Mouse (Mus musculus) 3T3-L1 (cell line): ENCODE measurements at regions not wholly inside any gene's neighbourhood (a gene's known extent, or its start where the extent isn't known, plus 50 kb on each side); places are given as distances from the start of the nearest gene placed in this dataset.

Source experiments
- DNase-seq: peaks from one replicate; pipeline ENCODE4 v3.0.0-alpha.2; 2015; ENCODE audit warnings: low read depth, low spot score

GRCm38 (mm10) chr17:67569865-67570264 is 62.7 kb downstream of the Lrrc30 start:
- no peak for DNase-seq

- no peak for DNase-seq
Observed at GRCm38 (mm10) chr17:67566216-67566615, 66.3 kb downstream of the Lrrc30 start.

DNA sequence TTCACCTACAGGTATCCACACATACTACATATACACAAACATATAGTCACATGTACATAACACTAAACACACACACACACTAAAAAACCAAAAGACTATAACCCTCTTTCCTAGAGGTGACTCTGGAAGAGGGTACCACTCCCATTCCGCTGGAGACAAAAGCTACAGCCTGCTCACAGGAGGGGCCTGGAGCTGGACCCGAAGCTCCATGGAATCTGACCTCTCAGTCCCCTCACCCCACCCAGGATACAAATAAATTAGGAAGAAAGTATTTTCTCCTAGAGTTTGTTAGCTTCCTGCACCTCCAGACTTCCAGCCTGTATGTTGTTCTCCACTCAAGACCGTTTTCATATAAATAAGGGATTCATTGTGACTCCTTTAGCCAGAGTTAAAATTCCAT is 66.8 kb downstream of the Lrrc30 start:
- DNase-seq, result no peak

DNA sequence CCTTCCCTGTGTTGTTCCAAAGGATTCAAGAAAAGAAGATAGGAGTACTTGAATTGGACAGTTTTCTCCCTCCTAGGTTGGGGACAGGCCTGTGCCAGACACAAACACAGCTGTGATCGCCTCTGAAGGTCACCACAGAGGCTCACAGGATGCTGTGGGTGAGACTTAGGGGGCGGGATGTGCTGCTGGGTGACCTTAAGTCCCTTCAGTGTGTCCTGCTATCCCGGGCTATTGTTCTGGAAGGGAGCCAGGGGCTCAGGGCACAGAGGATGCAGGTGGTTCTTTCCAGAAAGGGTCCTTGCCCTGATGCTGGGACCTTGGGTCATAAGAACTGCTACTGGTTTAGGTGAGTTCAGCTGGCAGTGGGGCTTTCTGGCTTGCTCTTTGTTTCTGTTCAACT is 67.7 kb downstream of the Lrrc30 start:
- no peak for DNase-seq

- no peak for DNase-seq
Observed at GRCm38 (mm10) chr17:67563036-67563435, 69.5 kb downstream of the Lrrc30 start.

- DNase-seq, result no peak
Observed at GRCm38 (mm10) chr17:67561802-67562201, 70.7 kb downstream of the Lrrc30 start.

DNA sequence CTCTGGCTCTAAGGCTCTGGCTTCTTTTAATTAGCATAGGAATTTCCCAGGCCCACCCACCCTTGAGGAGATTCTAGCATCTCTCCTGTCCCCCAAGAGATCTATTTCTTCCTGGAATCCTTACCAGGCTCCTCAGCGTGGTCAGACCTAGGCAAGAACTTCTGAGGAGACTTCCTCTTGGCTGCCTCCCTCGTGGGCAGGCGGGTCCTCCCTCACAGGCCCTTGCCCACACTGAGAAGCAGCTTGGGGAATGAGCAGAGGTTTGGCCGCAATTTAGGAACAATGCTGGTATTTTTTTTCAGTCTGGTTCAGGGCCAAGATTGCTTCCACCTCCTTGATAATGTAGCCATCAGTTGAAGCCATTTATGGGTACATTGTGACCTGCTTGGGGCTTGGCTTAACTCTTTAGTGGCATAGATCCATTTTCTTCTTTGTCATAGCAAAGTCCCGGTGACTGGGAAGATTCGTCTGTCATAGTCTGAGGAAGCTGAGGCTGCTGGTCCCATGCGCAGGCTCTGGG is 75.1 kb downstream of the Lrrc30 start:
- no peak for DNase-seq

DNA sequence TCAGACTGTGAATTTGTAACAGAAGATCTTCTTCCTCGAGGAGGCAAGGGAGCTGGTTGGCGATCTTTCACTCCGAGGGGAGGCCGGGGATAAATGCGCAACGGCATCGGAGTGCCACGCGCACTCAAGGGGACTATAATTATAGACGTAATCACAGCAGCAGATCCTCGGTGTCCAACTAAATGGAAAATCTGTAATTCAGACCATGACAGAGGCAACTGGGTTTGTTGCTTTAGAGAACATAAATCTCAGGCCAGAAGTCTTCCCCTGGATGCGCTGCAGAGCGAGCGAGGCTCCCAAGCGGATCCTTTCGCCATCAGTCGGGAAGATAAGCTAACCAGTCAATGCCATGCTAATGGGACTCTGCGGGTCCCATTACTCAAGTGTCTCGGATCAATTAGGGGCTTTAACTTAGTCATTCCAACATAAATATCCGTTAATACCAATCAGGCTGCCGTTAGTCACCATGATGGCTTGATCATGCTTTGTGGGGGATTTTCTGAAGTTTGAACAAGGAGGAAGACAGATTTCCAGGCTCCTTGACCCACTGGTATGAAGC is 79.9 kb downstream of the Lrrc30 start:
- DNase-seq, result no peak

- DNase-seq, result no peak
Observed at GRCm38 (mm10) chr17:67548966-67549700, 83.4 kb downstream of the Lrrc30 start.

DNA sequence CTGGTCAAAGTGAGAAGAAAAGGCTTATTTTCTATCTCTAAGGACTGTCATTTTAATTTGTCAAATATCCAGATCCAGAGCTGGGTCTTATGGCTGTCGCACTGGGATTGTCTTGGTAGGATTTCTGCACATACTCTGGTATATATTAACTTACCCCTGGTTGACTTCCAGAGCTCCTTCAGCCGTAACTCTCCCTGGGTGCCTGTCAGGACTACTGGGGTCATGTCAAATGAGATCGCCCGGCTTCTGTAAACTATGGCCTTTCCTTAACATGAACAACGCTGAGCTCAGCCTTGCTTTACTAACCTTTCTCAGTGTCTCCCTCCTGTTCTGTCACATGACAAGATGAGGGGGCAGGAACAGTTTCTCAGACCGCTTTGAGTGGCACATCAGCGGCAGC is 88.1 kb downstream of the Lrrc30 start:
- no peak for DNase-seq

DNA sequence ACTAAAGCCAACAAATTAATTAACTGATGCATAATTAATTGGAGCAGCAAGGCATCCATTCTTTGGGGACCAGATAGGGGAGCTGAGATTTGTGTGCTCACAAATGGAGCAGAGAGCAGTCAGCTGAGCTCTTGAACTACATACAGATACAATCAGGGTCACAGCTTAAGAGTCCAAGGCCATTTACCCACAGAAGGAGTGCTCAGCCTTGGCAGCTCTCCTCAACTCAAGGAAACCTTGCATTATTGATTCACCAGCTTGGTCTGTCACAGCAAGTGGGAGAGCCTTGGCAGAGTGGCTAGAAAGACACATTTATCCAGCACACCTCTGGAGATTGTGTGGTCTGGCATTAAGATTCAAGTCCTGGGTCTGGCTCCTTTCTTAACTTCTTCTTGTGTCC is 100.2 kb downstream of the Lrrc30 start:
- no peak for DNase-seq

DNA sequence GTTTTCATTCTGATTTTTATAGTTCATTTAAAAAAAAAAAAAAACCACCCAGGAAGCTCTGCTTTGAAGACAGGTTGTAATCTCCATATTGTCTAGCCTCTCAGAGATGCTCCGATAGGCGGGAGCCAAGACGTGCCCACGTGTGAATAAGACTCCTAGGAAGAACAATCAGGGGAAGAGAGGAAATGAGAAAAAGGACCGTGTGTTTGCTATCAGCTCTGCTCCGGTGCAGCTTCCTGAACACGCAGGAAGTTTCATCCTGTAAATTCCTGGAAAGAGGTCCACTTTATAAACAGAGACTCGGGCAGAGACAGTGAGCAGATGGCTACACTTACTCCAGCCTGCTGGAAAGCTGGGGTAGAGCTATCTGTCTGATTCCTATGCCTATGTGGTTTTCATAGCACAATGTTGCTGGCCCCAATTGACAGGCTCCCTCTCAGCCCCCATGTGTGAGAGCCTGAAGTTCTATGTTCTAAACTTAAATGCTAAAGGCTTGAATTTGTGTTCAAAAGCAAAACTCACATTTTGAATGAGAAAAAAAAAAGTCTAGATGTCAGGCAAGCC is 111.6 kb downstream of the Lrrc30 start:
- no peak for DNase-seq

DNA sequence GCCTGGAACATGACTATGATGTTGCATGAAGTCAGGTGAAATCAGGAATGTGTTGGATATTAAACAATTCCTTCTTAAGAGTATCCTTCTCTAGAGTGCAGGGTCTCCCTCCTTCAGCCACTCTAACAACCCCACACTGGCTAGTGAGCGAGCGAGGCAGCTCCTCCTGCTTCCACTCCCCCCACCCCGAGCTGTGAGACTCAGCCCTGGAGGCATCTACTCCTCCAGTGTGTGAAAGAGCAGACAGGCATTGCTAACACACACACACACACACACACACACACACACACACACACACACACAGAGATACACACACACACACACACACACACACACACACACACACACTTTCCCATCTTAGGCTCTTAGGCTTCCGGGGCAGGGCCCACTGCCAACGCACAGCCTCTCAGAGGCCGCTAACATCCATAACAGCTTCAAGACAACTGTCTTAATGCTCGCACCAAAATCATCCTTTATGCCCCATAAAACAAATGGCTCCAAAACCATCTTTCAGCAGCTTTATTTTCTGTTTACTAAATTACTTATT is 116.8 kb downstream of the Lrrc30 start:
- DNase-seq, result no peak

GRCm38 (mm10) chr17:67514387-67515241 is 117.9 kb downstream of the Lrrc30 start:
- DNase-seq, result no peak

- no peak for DNase-seq
Observed at GRCm38 (mm10) chr17:67512699-67513450, 119.6 kb downstream of the Lrrc30 start.

DNA sequence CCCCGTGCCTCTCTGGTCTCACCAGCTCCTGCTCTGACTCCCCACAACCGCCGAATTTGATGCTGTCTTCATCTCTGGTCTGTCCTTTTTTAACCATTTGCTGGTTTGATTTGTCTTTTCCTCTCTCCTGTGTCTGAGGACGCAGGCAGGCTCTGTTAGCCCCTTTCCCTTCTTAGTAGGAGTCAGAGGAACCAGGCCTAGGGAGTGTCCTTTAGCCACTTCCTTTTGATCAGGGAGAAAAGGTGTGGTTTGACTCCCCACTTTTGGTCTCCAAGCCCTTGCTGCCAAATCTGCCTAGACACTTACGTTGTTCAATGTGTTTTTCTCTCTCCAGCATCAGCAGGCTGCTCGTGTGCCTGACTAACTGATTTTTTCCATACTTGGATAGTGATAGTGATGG is 120.5 kb downstream of the Lrrc30 start:
- DNase-seq, result no peak

DNA sequence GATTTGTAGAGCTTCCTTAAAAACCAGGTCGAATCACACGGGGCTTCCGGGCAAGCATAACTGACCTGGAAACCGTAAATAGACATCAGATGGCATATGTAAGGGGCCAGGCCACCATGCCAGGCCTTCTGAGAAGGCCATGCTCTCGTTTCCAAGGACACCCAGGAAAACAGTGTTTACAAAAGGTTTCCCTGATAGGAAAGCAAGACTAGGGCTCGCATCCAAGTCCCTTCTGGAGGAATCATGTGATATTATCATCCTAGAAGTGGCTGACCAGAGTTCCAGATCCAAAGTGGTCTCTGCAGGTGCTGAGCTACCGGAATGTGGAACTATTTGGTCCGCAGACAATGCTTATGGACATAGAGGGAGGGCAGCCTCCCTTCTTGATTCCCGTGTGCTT is 122.6 kb downstream of the Lrrc30 start:
- no peak for DNase-seq

- no peak for DNase-seq
Observed at GRCm38 (mm10) chr17:67509091-67509618, 123.4 kb downstream of the Lrrc30 start.

GRCm38 (mm10) chr17:67508353-67508752 is 124.2 kb downstream of the Lrrc30 start:
- DNase-seq, result no peak

- no peak for DNase-seq
Observed at GRCm38 (mm10) chr17:67506466-67506865, 126.1 kb downstream of the Lrrc30 start.

- DNase-seq, result no peak
Observed at GRCm38 (mm10) chr17:67504502-67505033, 128.0 kb downstream of the Lrrc30 start.
